Mouse (Mus musculus): ENCODE data around the gene Fbxw16.
"Not testable (repeated sequence)": the region's sequence is repeated elsewhere in the genome, so short reads cannot be mapped to it uniquely, and the experiment has no call there.

Fbxw16 gene

GRCm38 (mm10) chr9:109449040-109449439 is at the start of gene Fbxw16:
Fbxw16 (minus strand) TSS chr9:109449140.
- DNase-seq, result no peak

- DNase-seq, result not testable (repeated sequence)
Measured at GRCm38 (mm10) chr9:109495775-109496174, 46.8 kb upstream of the Fbxw16 start, which contains the start of gene Fbxw19. Fbxw19 (minus strand) TSS chr9:109495875.

- no peak for DNase-seq
Measured at GRCm38 (mm10) chr9:109432956-109433355, 16.0 kb downstream of the Fbxw16 start.

GRCm38 (mm10) chr9:109404196-109404595 is 44.7 kb downstream of the Fbxw16 start, which contains the start of gene Fbxw22:
Fbxw22 (minus strand) TSS chr9:109404296.
- DNase-seq, result not testable (repeated sequence)

Measured in cerebellum, postnatal 10 days (tissue).